Mouse (Mus musculus): ENCODE results near the gene Dand5. TPM values are rescaled to one million over a fixed set of nuclear protein-coding genes. Genes with fewer than 3 reads are reported as not detected.

Dand5 gene
- 6.0 and 7.2 TPM in 2 replicates for polyA plus RNA-seq (2015; fragmentation: Nextera tagmentation; extraction: Ambion mirVana)

- Histone ChIP-seq H3K27ac (ENCODE audit: low read length) (no peak within 1 kb of the TSS), H3K4me2 (ENCODE audit: low read depth, low read length) (peak within 1 kb of the TSS; percentile 42), H3K4me3 (replicated peaks; ENCODE audit: low read length) (peak within 1 kb of the TSS; percentile 20; the same call in 1 of the 2 replicates), H3K4me1 (ENCODE audit: control insufficient read depth, insufficient read depth, low read length) (peaks cover 3% of the 10 kb centered on the region), H3K9ac (ENCODE audit: low read length) (peak within 1 kb of the TSS; percentile 51; the same call in 1 of the 2 replicates), H3K36me3 (ENCODE audit: control insufficient read depth, insufficient read depth, low read length) (no peaks in the 10 kb centered on the region), H3K27me3 (ENCODE audit: control insufficient read depth, insufficient read depth, low read length) (no peaks in the 10 kb centered on the region), H3K9me3 (replicated peaks; ENCODE audit: control insufficient read depth, low read length) (no peaks in the 10 kb centered on the region)
- ATAC-seq (ENCODE audit: insufficient read depth, low FRiP score), result no peak
- 47% methylated on average over 3 of the region's 3 CpGs for WGBS
Observed at GRCm38 (mm10) chr8:84822723-84823122, at the start of gene Dand5. Gene Dand5, minus strand, starts transcription at chr8:84822823.

GRCm38 (mm10) chr8:84871376-84872308 lies 49.0 kb upstream of the Dand5 start, which contains the start of gene Syce2:
Gene Syce2, plus strand, starts transcription at chr8:84872111.
- peak within 1 kb of the TSS; percentile 100 for H3K4me2 ChIP-seq (ENCODE audit: low read depth, low read length)
- H3K27ac ChIP-seq (ENCODE audit: low read length), result peak within 1 kb of the TSS; percentile 27; the same call in 1 of the 2 replicates
- 13% methylated on average over 42 of the region's 46 CpGs for WGBS
- ATAC-seq (ENCODE audit: insufficient read depth, low FRiP score), result peak; percentile 76; the same call in 1 of the 2 replicates
- H3K9ac ChIP-seq (ENCODE audit: low read length), result peak within 1 kb of the TSS; percentile 71
- H3K9me3 ChIP-seq (replicated peaks; ENCODE audit: control insufficient read depth, low read length), result no peaks in the 10 kb centered on the region
- peaks cover 14% of the 10 kb centered on the region for H3K4me1 ChIP-seq (ENCODE audit: control insufficient read depth, insufficient read depth, low read length)
- peak within 1 kb of the TSS; percentile 57 for H3K4me3 ChIP-seq (replicated peaks; ENCODE audit: low read length)
- peaks cover 11% of the 10 kb centered on the region for H3K36me3 ChIP-seq (ENCODE audit: control insufficient read depth, insufficient read depth, low read length)
- H3K27me3 ChIP-seq (ENCODE audit: control insufficient read depth, insufficient read depth, low read length), result no peaks in the 10 kb centered on the region

GRCm38 (mm10) chr8:84856864-84857441 lies 34.3 kb upstream of the Dand5 start, which contains the start of gene Farsa:
Gene Farsa, plus strand, starts transcription at chr8:84856989.
- H3K27ac ChIP-seq (ENCODE audit: low read length), result peak within 1 kb of the TSS; percentile 69
- no peaks in the 10 kb centered on the region for H3K27me3 ChIP-seq (ENCODE audit: control insufficient read depth, insufficient read depth, low read length)
- peak within 1 kb of the TSS; percentile 93 for H3K9ac ChIP-seq (ENCODE audit: low read length)
- peak within 1 kb of the TSS; percentile 76 for H3K4me3 ChIP-seq (replicated peaks; ENCODE audit: low read length)
- peaks cover 10% of the 10 kb centered on the region for H3K4me1 ChIP-seq (ENCODE audit: control insufficient read depth, insufficient read depth, low read length)
- WGBS, result under 1% methylated on average over 39 of the region's 39 CpGs
- no peaks in the 10 kb centered on the region for H3K9me3 ChIP-seq (replicated peaks; ENCODE audit: control insufficient read depth, low read length)
- peaks cover 10% of the 10 kb centered on the region for H3K36me3 ChIP-seq (ENCODE audit: control insufficient read depth, insufficient read depth, low read length)
- peak within 1 kb of the TSS; percentile 83 for H3K4me2 ChIP-seq (ENCODE audit: low read depth, low read length)
- peak; percentile 94 for ATAC-seq (ENCODE audit: insufficient read depth, low FRiP score)

- no peak overlapping the region for H3K4me2 ChIP-seq (ENCODE audit: low read depth, low read length)
- WGBS, result 93% methylated on average over 3 of the region's 3 CpGs
- no peak overlapping the region for H3K9ac ChIP-seq (ENCODE audit: low read length)
- no peak for ATAC-seq (ENCODE audit: insufficient read depth, low FRiP score)
- no peak overlapping the region for H3K27ac ChIP-seq (ENCODE audit: low read length)
- no peaks in the 10 kb centered on the region for H3K9me3 ChIP-seq (replicated peaks; ENCODE audit: control insufficient read depth, low read length)
- H3K4me3 ChIP-seq (replicated peaks; ENCODE audit: low read length), result peak overlapping the region; percentile 76; the same call in 1 of the 2 replicates
- no peaks in the 10 kb centered on the region for H3K27me3 ChIP-seq (ENCODE audit: control insufficient read depth, insufficient read depth, low read length)
- peaks cover 6% of the 10 kb centered on the region for H3K36me3 ChIP-seq (ENCODE audit: control insufficient read depth, insufficient read depth, low read length)
- H3K4me1 ChIP-seq (ENCODE audit: control insufficient read depth, insufficient read depth, low read length), result peaks cover 10% of the 10 kb centered on the region
Observed at GRCm38 (mm10) chr8:84856434-84856833, 33.8 kb upstream of the Dand5 start.

GRCm38 (mm10) chr8:84847684-84848435 lies 25.2 kb upstream of the Dand5 start:
- 39% methylated on average over 6 of the region's 6 CpGs for WGBS
- H3K4me2 ChIP-seq (ENCODE audit: low read depth, low read length), result peak overlapping the region; percentile 80
- H3K4me1 ChIP-seq (ENCODE audit: control insufficient read depth, insufficient read depth, low read length), result peaks cover 22% of the 10 kb centered on the region
- H3K9me3 ChIP-seq (replicated peaks; ENCODE audit: control insufficient read depth, low read length), result no peaks in the 10 kb centered on the region
- peak overlapping the region; percentile 94 for H3K4me3 ChIP-seq (replicated peaks; ENCODE audit: low read length)
- H3K36me3 ChIP-seq (ENCODE audit: control insufficient read depth, insufficient read depth, low read length), result peaks cover 25% of the 10 kb centered on the region; the same call in 1 of the 2 replicates
- H3K27me3 ChIP-seq (ENCODE audit: control insufficient read depth, insufficient read depth, low read length), result no peaks in the 10 kb centered on the region
- no peak for ATAC-seq (ENCODE audit: insufficient read depth, low FRiP score)
- peak overlapping the region; percentile 79 for H3K9ac ChIP-seq (ENCODE audit: low read length)
- H3K27ac ChIP-seq (ENCODE audit: low read length), result peak overlapping the region; percentile 88

- Histone ChIP-seq H3K9me3 (replicated peaks; ENCODE audit: control insufficient read depth, low read length) (no peaks in the 10 kb centered on the region), H3K9ac (ENCODE audit: low read length) (peak within 1 kb of the TSS; percentile 90), H3K4me2 (ENCODE audit: low read depth, low read length) (peak within 1 kb of the TSS; percentile 80), H3K27me3 (ENCODE audit: control insufficient read depth, insufficient read depth, low read length) (no peaks in the 10 kb centered on the region), H3K4me3 (replicated peaks; ENCODE audit: low read length) (peak within 1 kb of the TSS; percentile 94), H3K27ac (ENCODE audit: low read length) (peak within 1 kb of the TSS; percentile 91), H3K4me1 (ENCODE audit: control insufficient read depth, insufficient read depth, low read length) (peaks cover 22% of the 10 kb centered on the region), H3K36me3 (ENCODE audit: control insufficient read depth, insufficient read depth, low read length) (peaks cover 32% of the 10 kb centered on the region; the same call in 1 of the 2 replicates)
- under 1% methylated on average over 55 of the region's 55 CpGs for WGBS
- ATAC-seq (ENCODE audit: insufficient read depth, low FRiP score), result peak; percentile 100
Observed at GRCm38 (mm10) chr8:84846722-84847572, 24.3 kb upstream of the Dand5 start, which contains the start of gene Calr. Gene Calr, minus strand, starts transcription at chr8:84846934.

GRCm38 (mm10) chr8:84846094-84846721 lies 23.6 kb upstream of the Dand5 start:
- Histone ChIP-seq H3K9me3 (replicated peaks; ENCODE audit: control insufficient read depth, low read length) (no peaks in the 10 kb centered on the region), H3K9ac (ENCODE audit: low read length) (peak overlapping the region; percentile 90), H3K27ac (ENCODE audit: low read length) (peak overlapping the region; percentile 91), H3K27me3 (ENCODE audit: control insufficient read depth, insufficient read depth, low read length) (no peaks in the 10 kb centered on the region), H3K36me3 (ENCODE audit: control insufficient read depth, insufficient read depth, low read length) (peaks cover 39% of the 10 kb centered on the region), H3K4me1 (ENCODE audit: control insufficient read depth, insufficient read depth, low read length) (peaks cover 22% of the 10 kb centered on the region), H3K4me3 (replicated peaks; ENCODE audit: low read length) (peak overlapping the region; percentile 94), H3K4me2 (ENCODE audit: low read depth, low read length) (peak overlapping the region; percentile 70)
- peak; percentile 3; the same call in 1 of the 2 replicates for ATAC-seq (ENCODE audit: insufficient read depth, low FRiP score)
- WGBS, result under 1% methylated on average over 30 of the region's 30 CpGs

Data from stomach, embryonic 16.5 days (tissue).